Mouse (Mus musculus) common myeloid progenitor, adult 5-6 weeks (primary cell): ENCODE measurements around the gene Eef1akmt2. TPM values are rescaled to one million over a fixed set of nuclear protein-coding genes. Genes with fewer than 3 reads are reported as not detected.
A peak's percentile ranks its signal among the peaks of the same experiment; 100 is the strongest.

ENCODE experiments used
- ATAC-seq: replicated peaks from 2 replicates; pipeline ENCODE4 v1.8.0; 2016; ENCODE audit warnings: low read depth, mild to moderate bottlenecking, moderate TSS enrichment, inconsistent platforms; ENCODE audit not compliant: poor library complexity, severe bottlenecking
- total RNA-seq: library from RNA; stranded (forward); fragments of 200-1000, 187-1606 nt; gene quantifications from 2 replicates; pipeline ENCODE4 v1.2.3, GENCODE M21; 2017

Eef1akmt2 gene
- total RNA-seq, 1 experiment from 2014 or later = 56.3 TPM

DNA sequence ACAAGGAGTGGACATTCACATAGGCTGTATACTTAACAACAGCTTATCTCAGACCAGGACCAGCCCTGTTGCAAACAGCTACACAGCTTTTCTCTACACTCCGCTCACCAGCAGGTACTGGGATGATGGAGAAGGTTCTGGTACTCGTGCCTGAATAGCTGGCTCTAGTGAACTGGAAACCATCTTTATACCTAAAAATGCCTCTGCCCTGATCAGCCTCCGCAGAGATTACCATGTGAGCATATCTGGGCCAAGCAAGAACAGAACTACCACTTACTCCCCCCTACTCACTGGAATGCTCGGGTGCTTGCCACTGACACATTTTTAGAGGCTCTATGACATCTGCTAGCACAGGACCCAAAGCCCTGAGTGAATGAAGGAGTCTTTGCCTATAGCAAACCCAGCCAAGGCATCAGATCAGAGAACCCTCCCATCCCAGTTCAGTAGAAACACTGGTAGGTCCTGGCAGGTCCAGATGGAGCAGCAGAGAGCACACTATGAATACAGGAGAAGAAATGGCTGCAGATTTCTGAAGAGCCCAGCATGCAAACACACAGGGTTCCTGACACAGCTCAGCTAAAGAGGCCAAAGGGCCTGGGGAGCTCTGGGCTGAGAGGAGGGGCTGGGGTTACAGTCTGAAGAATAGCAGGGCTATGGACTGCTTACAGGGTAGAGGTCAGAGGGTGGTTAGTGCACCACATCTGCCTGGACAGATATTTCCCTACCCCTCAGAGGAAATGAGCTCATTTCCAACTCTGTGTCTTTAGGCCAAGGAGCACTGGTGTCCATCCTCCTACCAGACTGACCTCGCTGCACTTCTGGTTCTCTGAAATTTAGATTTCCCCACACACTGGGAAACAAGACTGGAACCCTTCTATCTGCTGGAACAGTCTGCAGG is 53.1 kb downstream of the Eef1akmt2 start:
- ATAC-seq = no peak

DNA sequence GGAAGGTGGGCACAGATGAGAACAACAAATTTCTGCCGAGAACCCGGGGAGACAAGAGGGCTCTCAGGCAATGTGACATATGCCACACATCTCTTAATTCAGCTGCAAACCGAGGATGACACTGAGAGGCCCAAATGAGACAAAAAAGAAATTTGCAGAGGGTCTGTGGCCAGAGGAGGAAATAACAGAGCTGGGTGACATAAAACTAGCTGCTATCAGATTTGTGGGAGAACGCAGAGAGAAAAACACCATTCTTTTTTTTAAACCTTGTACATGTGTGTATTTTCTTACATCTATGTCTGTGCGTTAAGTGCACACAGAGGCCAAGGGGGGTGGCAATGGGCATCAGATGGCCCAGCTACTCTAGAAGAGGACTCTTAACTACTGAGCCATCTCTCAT is 57.3 kb downstream of the Eef1akmt2 start:
- 0 out of 2 replicates have a peak, but pooled peaks have one; percentile 16 for ATAC-seq

DNA sequence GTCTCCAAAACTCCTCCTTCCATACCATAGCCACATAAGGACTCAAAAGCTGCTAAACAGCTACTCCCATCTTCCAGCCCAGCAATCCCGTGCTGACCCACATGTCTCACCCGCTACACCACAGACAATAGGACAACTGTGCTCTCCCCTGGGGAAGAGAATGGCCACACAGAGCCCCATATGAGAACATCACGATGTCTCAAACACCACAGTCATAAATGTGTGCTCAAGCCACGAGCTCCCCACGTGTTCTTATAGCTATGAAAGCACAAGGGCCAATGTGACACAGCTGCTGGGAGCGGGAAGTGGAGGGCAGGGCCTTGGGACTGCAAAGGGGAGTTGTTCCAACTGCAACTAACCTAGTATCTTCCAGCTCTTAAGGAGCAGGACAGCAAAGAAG is 59.0 kb downstream of the Eef1akmt2 start:
- ATAC-seq = no peak

DNA sequence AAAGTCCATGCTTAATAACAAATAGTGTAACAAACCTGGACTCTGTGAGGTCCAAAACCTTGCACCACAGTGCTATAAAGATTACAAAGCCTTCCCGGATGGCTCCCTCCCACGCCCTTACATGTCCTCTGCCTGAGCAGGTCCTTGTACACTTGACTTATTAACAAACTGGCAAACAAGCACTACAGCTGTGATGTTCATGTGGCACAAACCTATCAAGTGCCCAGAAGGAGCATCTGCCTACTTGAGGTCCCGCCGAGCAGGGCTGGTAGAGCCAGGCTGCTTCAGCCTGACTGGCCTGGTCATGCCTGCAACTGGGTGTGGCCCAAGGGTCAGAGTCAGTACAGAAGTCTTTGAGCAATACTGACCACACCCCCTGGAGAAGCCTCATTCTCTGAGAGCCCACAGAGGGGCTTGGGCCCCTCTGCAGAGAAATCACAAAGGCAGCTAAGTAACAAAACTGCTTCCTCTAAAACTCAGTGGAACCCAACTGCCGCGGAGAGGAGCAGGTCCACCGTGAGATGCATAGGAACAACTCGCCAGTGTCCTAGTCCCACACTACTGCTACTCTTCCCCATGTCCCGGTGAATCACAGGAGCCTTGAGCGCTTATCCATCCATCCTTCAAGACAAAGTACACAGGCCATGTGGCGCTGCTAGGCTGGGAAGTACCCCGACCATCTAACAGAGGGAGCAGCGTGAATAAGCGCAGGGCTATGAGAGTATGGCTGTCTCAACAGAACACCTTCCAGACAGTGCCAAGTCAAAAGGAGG is 61.8 kb downstream of the Eef1akmt2 start:
- ATAC-seq = no peak

DNA sequence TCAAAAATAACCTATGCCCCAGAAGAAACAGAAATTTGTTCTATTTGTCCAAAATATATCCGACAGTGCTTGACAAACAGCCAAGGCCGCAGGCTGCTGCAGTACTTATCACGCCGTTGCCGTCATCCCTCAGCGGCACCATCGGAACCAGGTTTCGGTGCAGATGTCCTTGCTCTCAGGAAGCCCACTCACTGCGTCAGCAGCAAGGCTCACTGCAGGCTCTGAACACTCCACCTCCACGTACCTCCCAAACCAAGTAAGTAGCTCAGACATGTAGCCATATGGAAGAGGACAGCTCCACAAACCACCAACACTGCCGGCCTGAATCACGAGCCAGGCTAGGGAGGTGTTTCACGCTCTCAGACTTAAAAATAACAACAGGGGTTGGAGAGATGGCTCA is 63.6 kb downstream of the Eef1akmt2 start:
- no peak for ATAC-seq

DNA sequence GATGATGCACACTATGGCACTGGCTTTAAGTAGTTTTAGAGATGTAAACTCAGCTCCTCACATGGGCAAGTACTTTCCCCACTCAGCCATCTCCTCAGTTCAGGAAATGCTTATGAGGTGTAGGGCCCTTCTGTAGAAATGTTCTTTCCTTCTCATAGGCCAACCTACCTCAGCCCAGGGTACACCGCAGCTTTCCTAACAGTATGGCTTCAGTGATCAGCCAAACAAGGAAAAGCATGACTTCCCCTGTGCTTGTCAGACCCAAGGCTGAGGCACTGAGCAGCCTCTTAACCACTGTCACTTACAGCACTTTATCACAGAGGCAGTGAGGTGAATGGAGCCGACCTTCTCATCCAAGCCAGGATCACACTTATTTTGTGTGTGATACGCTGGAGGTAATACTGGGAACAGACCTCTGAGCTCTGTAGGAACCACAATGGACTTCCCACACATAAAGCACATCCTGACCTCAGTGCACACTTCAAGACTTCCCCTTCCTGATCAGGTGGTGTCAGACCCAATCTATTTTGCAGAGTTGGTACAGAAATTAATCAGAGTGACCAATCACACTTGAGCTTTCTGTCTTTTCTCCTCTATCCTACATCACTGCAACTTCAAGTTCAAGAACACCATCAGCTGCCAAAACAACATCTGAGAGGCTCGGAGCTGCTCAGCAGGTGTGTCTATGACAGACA is 64.8 kb downstream of the Eef1akmt2 start:
- peak; percentile 49 for ATAC-seq

DNA sequence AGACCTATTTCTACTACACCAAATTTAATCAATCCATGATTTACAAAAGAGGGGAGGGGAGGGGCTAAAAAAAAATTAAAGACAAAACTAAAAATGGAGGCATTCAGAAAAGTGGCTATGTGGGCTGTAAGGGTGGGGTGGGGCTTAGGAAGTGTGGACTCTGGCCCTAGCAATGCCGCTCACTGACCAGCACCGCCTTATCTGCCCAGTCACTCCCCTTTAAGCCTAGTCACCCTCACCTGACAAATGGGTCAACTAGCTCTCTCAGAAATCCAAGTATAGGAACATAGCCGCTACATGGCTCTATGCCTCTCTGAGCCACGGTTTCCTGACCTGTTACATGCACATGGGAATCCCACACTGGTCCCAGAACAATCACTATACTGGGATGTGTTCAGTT is 65.5 kb downstream of the Eef1akmt2 start:
- no peak for ATAC-seq

DNA sequence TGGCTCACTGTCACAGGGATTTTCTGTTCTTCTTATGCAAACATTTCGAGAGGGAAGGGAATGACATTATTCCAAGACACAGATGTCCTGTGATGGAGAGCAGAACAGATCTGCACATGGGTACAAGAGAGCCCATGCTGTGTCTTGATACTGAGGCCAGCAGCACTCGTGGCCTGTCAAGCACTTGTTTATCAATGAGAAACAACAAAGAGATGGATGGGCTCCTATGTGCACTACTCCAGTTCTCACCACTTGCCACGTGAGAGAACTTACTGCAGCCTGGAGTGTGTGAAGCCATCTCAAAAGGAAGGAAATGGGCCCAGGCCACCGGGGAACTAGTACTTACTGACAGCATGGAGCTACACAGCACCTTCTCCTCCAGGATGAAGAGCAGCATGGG is 66.0 kb downstream of the Eef1akmt2 start:
- ATAC-seq = no peak

DNA sequence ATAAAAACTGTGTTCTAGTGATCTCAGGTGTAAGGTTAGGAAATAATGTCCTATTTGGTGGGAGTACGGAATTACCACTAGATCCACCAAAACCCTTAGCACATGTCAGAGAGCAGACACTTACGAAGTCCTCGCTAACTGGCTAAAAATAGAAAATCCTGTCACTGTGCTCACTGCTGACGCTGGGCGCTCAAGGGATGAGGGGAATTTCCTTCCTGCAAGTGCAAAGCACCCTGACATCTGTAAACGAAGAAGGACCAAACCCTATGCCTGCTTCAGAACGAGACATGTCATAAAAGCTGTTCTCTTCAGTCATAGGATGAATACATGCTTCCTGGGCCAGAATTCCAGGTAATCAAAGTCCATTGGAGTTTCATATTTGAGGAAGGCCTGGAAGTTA is 66.5 kb downstream of the Eef1akmt2 start:
- ATAC-seq = no peak

DNA sequence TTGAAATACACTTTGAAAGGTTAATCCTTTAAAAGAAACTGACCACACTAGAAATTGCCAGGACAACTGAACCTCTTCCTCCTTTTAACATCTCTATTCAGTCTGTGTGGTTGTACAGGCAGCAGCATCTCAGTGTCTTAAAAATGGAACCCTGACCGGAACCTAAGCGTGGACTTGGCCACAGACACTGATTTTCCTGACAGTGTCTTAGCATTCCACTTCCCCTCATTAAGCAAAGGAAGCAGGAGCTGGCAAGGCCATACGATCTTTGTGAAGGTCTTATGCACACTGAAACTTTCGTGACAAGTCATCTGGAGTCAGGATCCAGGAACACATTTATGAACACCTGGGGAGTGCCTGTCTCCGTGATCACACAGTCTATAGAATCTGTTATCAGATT is 68.4 kb downstream of the Eef1akmt2 start:
- no peak for ATAC-seq

DNA sequence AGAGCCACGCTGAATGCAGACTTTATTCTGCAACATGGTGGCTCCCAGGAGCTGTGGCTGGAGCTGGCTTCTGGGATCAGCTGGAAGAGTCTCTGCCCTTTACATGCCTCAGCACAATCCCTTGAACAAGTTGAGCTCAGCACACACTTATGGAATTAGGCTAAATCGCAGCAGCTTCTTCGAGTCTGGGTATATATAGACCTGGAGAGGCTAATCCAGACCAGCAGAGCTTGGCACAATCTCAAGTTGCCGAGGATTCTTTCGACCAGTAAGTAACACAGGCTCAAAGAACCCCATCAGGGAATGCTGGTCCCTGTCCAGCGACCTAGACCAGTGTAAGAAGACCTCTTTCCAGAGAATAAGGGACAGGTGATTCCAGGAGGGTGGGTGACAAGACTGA is 70.6 kb downstream of the Eef1akmt2 start:
- ATAC-seq = no peak

DNA sequence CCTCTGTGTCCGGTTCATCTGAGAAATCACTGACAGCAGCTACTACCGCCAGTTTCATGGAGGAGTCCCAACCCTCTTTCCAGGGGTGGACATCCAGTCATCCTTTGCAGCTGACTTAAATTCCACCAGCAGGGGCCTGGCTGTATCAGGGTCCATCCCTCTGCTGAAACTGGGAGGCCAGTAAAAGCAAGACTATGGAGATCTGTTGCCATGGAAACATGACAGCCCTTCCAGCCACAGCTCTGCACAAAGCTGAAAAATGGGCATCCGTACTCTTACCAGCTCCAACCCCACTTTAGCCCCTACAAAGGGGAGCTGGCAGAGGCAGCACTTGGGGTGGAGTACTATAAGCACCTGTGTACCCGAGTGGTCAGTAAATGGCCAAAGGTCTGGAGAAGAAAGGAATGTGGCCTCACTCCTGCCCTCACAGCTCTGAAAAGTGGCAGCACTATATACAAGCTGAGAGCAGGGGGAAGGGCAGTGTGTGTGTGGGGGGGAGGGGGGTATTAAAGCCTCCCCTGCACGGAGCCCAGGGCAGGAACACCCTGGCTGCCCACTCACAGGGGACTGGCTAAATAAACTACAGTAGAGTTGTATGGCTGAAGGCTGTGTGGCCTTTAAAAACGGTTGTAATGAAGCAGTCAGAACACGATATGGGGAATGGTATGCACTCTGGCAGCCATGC is 71.2 kb downstream of the Eef1akmt2 start:
- ATAC-seq = no peak

DNA sequence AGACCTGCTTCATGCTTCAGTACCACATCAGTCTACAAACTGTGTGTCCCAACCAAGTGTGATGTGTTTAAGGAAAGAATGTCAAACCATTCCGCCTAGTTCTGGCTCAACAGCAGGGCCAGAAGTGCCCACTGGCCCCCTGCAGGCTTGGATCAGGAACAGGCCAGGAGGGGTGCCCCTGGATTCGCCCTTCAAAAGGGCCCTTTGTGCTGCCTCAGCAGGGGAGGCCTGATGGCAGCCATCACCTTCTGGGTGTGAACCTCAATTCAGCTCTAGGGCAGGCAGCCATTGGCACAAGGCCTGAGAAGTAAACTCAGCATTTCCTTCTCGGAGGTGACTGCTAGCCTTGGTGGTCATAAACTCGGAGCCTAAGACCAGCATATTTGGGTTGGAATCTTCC is 71.9 kb downstream of the Eef1akmt2 start:
- no peak for ATAC-seq

DNA sequence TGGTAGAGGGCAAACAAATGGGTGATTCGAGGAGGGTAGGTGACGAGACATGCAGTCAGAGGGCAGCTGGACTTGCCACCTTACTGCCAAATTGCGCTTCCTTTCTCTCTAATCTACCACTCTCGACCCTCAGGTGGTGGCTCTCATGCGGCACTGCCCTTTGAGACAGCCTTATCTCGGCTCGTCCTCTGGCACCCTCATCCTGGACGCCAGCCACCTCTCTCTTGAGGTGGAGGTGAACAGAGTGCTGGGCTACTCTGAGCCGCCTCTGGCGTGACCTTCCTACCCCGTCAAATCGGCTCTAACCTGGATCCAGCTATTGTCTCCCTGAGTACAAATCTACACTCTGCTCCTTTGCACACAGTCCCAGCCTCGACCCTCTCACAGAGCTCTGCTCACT is 73.8 kb downstream of the Eef1akmt2 start:
- ATAC-seq = no peak; the same call in 1 of the 2 replicates

DNA sequence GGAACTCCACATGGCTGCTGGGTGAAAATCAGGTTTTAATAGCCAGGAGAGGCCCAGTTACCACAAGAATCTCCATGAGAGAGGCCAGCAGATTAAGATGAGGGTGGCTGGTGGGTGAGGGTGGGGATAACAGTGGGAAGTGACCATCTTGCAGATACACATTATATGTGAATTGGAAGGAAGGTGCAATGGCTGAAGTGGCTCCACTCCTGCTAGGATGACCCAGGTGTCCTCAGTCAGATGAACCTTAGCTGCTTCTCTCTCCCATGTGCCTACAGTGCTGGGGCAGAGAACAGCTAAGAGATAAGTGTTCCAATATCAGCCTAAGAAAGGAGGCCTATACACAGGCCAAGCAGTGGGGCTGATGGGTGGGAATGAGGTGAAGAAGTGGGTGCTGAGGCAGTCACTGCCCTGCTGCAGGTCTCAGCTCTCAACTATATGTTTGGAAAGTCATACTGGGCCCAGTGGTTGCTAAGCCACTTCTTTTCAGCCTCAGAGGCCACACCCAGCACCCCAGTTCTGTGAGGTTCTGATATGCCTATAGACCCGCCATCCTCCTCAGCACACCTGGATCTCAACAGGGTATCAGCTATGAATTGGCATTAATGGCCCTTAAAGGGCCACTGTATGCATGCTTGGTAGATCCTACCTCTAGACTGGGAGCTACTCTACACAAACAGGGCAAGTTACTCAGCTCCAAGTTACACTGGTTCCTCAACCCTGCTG is 74.6 kb downstream of the Eef1akmt2 start:
- peak; percentile 42; the same call in 1 of the 2 replicates for ATAC-seq

Other genes starting within 250 kb of the Eef1akmt2 start
- gene Lhpp, start 242.0 kb downstream of the Eef1akmt2 start, total RNA-seq = 11.6 and 11.7 TPM in 2 replicates
- gene Fam53b, start 38.8 kb downstream of the Eef1akmt2 start, total RNA-seq = 10.6 and 19.9 TPM in 2 replicates
- gene Abraxas2, start 6.6 kb upstream of the Eef1akmt2 start, total RNA-seq = 37.6 and 41.9 TPM in 2 replicates
- gene Zranb1, start 78.5 kb upstream of the Eef1akmt2 start, total RNA-seq = 50.8 and 58.6 TPM in 2 replicates